Mouse (Mus musculus): ENCODE data around the gene Meioc. TPM values are rescaled to one million over a fixed set of nuclear protein-coding genes. Genes with fewer than 3 reads are reported as not detected.

Gene Meioc
- polyA plus RNA-seq, 1 experiment from 2014 or later = 1.2 TPM

DNA sequence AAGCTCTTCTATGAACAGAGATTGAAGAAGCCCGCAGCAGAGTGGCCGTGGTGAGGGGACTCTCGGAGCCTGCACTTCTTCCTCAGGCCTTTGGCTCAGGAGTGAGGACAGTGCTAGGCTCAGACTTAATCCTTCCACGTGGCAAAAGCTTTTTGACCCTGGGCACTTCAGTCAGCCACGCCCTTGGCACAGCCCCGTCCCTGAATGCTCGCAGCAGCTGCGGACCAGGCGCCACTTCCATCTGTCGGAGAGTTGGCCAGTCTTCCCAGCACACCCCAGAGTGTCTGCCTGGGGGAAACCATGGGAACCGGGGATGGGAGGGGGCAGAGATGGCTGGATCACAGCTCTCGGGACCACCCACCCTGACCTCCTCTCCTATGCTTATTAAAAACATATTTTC lies 26.6 kb upstream of the Meioc start:
- Histone ChIP-seq H3K9me3 (no peaks in the 10 kb centered on the region), H3K27me3 (replicated peaks) (no peaks in the 10 kb centered on the region), H3K4me3 (no peak overlapping the region), H3K4me2 (no peak overlapping the region), H3K27ac (replicated peaks) (no peak overlapping the region), H3K4me1 (peaks cover 55% of the 10 kb centered on the region), H3K36me3 (no peaks in the 10 kb centered on the region), H3K9ac (no peak overlapping the region)
- WGBS = 42% methylated on average over 12 of the region's 12 CpGs
- no peak for ATAC-seq (ENCODE audit: extremely low read depth, insufficient number of reproducible peaks, low FRiP score, low TSS enrichment)

DNA sequence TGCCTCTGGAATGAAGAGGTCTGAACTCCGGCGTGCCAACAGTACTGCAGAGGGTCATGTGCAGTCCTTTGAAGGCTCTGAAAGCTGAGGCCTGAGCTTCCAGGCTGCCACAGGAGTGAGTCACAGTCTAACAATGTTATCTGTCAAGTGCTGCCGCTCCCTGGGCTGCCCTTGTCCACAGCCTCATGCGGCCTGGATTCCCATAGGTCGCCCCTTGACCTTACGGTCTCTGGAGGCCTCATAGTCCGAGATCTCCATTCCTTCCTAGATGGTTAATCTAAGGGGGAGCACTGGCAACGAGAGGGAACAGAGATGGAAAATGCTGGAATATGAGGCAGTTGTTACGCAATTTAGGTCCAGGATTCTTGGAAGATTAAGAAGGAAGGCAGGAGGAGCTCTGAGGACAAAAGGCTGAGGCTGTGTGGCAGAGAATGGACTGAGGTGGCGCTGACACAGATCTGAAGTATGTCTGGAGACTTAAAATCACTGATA lies 19.6 kb upstream of the Meioc start:
- H3K9ac ChIP-seq = 0 out of 2 replicates have a peak overlapping the region, but pooled peaks have one; percentile 16
- no peaks in the 10 kb centered on the region for H3K27me3 ChIP-seq (replicated peaks)
- H3K4me2 ChIP-seq = peak overlapping the region; percentile 36
- peaks cover 74% of the 10 kb centered on the region for H3K4me1 ChIP-seq
- H3K4me3 ChIP-seq = no peak overlapping the region
- peak; percentile 72 for ATAC-seq (ENCODE audit: extremely low read depth, insufficient number of reproducible peaks, low FRiP score, low TSS enrichment)
- H3K27ac ChIP-seq (replicated peaks) = peak overlapping the region; percentile 94
- no peaks in the 10 kb centered on the region for H3K9me3 ChIP-seq
- WGBS = 12% methylated on average over 10 of the region's 10 CpGs
- no peaks in the 10 kb centered on the region for H3K36me3 ChIP-seq

DNA sequence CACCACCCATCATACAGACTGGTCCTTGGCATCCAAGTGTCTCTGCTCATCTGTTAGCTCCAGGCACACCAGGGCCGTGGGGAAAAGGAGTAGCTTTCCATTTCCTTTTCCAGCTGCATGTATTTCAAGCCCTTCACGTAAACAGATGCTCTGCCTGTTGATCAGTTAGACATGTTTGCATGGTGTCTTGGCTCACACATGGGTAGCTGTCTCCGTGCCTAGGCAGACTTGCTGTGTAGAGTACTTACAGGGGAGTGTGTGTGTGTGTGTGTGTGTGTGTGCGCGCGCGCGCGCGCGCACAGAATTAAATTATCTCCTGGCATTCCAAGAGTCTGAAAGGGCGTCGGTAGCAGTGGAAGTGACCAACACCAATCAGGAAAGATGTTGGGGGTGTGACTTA lies 17.3 kb upstream of the Meioc start:
- Histone ChIP-seq H3K4me3 (no peak overlapping the region), H3K9me3 (no peaks in the 10 kb centered on the region), H3K27ac (replicated peaks) (peak overlapping the region; percentile 94), H3K9ac (peak overlapping the region; percentile 47; the same call in 1 of the 2 replicates), H3K27me3 (replicated peaks) (no peaks in the 10 kb centered on the region), H3K36me3 (no peaks in the 10 kb centered on the region), H3K4me1 (peaks cover 52% of the 10 kb centered on the region), H3K4me2 (peak overlapping the region; percentile 30; the same call in 1 of the 2 replicates)
- ATAC-seq (ENCODE audit: extremely low read depth, insufficient number of reproducible peaks, low FRiP score, low TSS enrichment) = no peak
- 65% methylated on average over 13 of the region's 13 CpGs for WGBS

DNA sequence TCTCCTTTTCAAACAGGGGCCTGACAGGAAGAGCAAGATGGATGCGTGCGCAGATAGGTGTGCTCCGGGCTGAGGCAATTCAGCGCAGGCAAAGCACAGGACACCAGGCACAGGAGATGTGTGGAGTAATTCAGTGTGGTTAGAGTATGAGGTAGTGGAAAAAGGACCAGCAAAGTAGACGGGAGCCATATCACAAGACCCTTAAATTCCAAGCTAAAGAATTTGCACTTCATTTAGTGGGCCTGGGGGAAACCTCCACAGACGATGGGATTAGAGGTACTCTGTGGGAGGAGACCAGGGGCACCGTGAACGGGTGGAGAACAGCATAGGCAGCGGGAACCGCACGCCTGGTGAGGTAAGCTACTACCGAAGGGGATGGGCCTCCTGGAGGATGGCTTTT lies 15.6 kb upstream of the Meioc start:
- 0 out of 2 replicates have a peak overlapping the region, but pooled peaks have one; percentile 28 for H3K9ac ChIP-seq
- H3K9me3 ChIP-seq = no peaks in the 10 kb centered on the region
- peaks cover 48% of the 10 kb centered on the region for H3K4me1 ChIP-seq
- no peak for ATAC-seq (ENCODE audit: extremely low read depth, insufficient number of reproducible peaks, low FRiP score, low TSS enrichment)
- 54% methylated on average over 12 of the region's 12 CpGs for WGBS
- no peaks in the 10 kb centered on the region for H3K36me3 ChIP-seq
- H3K4me3 ChIP-seq = no peak overlapping the region
- no peaks in the 10 kb centered on the region for H3K27me3 ChIP-seq (replicated peaks)
- peak overlapping the region; percentile 20; the same call in 1 of the 2 replicates for H3K27ac ChIP-seq (replicated peaks)
- H3K4me2 ChIP-seq = no peak overlapping the region

DNA sequence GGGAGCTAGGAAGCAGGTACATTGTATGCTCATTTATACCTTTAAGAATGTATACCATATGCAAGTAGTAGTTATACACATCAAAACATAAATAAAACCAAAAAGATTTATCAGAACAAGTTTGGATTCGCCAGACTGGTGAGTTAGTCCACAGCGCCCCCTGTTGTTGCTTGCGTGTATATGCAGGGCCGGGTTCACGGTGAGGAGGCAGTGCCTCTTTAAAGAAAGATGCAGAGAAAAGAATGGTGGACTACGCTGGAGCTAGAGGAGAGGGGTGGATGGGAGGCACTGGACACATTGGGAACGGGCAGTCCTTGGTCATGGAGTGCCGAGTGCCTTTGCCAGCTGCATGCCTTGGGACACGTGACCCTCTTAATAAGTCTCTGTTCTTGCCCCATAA lies 12.1 kb upstream of the Meioc start:
- Histone ChIP-seq H3K4me3 (no peak overlapping the region), H3K27me3 (replicated peaks) (no peaks in the 10 kb centered on the region), H3K4me1 (peaks cover 13% of the 10 kb centered on the region), H3K4me2 (0 out of 2 replicates have a peak overlapping the region, but pooled peaks have one; percentile 19), H3K9me3 (no peaks in the 10 kb centered on the region), H3K9ac (no peak overlapping the region), H3K36me3 (no peaks in the 10 kb centered on the region), H3K27ac (replicated peaks) (no peak overlapping the region)
- ATAC-seq (ENCODE audit: extremely low read depth, insufficient number of reproducible peaks, low FRiP score, low TSS enrichment) = no peak
- 2% methylated on average over 9 of the region's 9 CpGs for WGBS

DNA sequence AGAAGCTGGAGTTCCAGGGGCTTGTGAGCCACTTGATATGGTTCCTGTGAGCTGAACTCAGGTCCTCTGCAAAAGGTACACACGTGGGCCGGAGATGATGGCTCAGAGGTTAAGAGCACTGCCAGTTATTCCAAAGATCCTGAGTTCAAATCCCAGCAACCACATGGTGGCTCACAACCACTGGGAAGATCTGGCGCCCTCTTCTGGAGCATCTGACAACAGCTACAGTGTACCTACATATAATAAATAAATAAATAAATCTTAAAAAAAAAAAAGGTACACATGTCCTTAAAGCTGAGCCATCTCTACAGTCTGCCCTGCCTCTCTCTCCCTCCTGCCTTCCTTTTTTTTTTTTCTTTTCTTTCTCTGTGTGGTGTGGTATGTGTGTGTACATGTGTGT lies 10.7 kb upstream of the Meioc start:
- Histone ChIP-seq H3K9me3 (no peaks in the 10 kb centered on the region), H3K4me2 (no peak overlapping the region), H3K27ac (replicated peaks) (no peak overlapping the region), H3K36me3 (no peaks in the 10 kb centered on the region), H3K9ac (no peak overlapping the region), H3K4me1 (peaks cover 3% of the 10 kb centered on the region; the same call in 1 of the 2 replicates), H3K27me3 (replicated peaks) (no peaks in the 10 kb centered on the region), H3K4me3 (no peak overlapping the region)
- 55% methylated on average over 3 of the region's 3 CpGs for WGBS
- ATAC-seq (ENCODE audit: extremely low read depth, insufficient number of reproducible peaks, low FRiP score, low TSS enrichment) = no peak

DNA sequence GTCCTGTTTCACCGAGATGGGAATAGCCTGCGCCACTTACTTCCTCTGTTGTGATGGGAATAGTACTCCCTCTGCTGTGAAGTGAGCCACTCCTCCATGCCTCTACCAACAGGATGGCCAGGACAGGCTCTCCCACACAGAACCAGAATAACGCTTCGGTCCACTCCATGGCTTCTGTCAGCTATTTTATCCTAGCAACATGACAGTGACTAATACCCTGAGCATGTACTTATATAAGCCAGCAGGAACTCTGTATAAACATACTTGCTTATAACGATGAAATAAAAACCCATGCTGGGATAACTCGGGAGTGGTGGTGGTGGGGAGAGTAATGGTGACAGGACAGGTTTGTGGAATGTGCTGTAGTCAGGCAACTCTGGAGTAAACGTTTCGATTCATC lies 7.6 kb upstream of the Meioc start:
- H3K4me2 ChIP-seq = no peak overlapping the region
- no peak overlapping the region for H3K4me3 ChIP-seq
- ATAC-seq (ENCODE audit: extremely low read depth, insufficient number of reproducible peaks, low FRiP score, low TSS enrichment) = no peak
- no peak overlapping the region for H3K9ac ChIP-seq
- 52% methylated on average over 8 of the region's 8 CpGs for WGBS
- no peaks in the 10 kb centered on the region for H3K36me3 ChIP-seq
- no peak overlapping the region for H3K27ac ChIP-seq (replicated peaks)
- H3K9me3 ChIP-seq = no peaks in the 10 kb centered on the region
- no peaks in the 10 kb centered on the region for H3K27me3 ChIP-seq (replicated peaks)
- no peaks in the 10 kb centered on the region for H3K4me1 ChIP-seq

DNA sequence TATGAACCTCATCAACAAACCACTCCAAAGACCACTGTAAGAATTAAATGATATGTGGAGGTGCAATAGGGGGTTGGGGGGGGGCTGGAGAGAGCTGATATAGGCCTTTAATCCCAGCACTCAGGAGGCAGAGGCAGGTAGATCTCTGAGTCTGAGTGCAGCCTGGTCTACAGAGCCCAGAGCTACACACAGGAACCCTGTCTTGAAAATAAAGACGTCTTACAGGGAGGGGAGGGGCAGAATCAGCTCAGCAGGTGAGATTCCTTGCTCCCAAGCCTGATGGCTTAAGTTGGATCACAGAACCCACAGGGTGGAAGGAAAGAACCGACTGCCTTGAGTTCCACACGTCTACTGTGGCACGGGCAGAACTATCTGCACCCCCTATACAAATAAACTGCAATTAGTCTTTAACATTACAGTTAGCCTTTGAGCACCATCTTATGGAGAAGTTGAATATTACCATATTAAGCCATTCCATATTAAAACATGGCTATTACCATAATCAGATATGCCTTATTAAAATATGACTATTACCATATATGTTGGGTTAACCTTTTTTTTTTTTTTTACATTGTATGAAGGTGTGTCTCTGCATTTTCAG lies 7.1 kb upstream of the Meioc start:
- Histone ChIP-seq H3K4me2 (no peak overlapping the region), H3K9ac (no peak overlapping the region), H3K36me3 (no peaks in the 10 kb centered on the region), H3K4me3 (no peak overlapping the region), H3K27ac (replicated peaks) (no peak overlapping the region), H3K27me3 (replicated peaks) (no peaks in the 10 kb centered on the region), H3K4me1 (no peaks in the 10 kb centered on the region), H3K9me3 (no peaks in the 10 kb centered on the region)
- WGBS = 25% methylated on average over 4 of the region's 4 CpGs
- no peak for ATAC-seq (ENCODE audit: extremely low read depth, insufficient number of reproducible peaks, low FRiP score, low TSS enrichment)

DNA sequence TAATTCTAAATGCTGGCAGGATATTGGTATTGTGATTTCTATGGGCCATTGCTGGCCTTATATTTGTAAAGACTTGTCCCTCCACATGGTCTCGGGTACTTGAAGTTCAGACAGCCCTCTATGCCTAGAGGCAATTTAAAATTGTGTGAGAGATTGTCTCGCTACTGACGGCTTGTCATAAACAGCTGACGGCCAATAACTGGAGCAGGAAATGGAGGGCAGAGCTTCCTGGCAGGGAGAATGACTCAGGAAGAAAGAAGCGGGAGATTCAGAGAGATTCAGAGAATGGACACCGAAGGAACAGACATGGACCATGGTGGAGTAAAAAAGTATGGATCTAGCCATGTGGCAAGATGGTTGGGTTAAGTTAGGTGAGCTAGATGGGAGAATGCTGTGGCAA lies 6.6 kb upstream of the Meioc start:
- H3K36me3 ChIP-seq = no peaks in the 10 kb centered on the region
- H3K4me3 ChIP-seq = no peak overlapping the region
- no peaks in the 10 kb centered on the region for H3K4me1 ChIP-seq
- H3K27ac ChIP-seq (replicated peaks) = no peak overlapping the region
- no peak overlapping the region for H3K9ac ChIP-seq
- no peaks in the 10 kb centered on the region for H3K27me3 ChIP-seq (replicated peaks)
- H3K9me3 ChIP-seq = no peaks in the 10 kb centered on the region
- H3K4me2 ChIP-seq = no peak overlapping the region
- 64% methylated on average over 6 of the region's 6 CpGs for WGBS
- ATAC-seq (ENCODE audit: extremely low read depth, insufficient number of reproducible peaks, low FRiP score, low TSS enrichment) = no peak

DNA sequence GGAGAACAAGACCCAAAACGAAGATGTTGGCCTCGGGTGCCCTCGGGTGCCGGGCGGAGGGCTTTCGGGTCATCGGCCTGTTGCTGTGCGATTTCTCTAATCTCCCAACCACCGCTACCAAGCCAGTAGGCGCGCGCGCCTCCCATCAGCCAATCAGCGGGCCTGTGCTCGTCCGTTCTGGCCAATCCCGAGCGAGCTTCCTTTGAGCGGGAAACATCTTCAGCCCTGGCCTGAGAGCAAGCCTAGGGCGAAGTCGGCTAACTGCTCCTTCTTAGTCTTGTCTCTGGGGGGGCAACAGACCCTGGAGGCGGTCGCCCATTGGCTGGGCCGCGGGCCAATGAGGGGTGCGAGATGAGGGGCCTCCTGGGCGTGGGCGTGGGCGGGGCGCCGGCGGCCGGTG lies 1.6 kb downstream of the Meioc start:
- Histone ChIP-seq H3K27ac (replicated peaks) (no peak overlapping the region), H3K4me3 (peak overlapping the region; percentile 40), H3K36me3 (no peaks in the 10 kb centered on the region), H3K27me3 (replicated peaks) (peaks cover 41% of the 10 kb centered on the region), H3K4me1 (peaks cover 8% of the 10 kb centered on the region; the same call in 1 of the 2 replicates), H3K4me2 (peak overlapping the region; percentile 58), H3K9me3 (peaks cover 13% of the 10 kb centered on the region), H3K9ac (no peak overlapping the region)
- ATAC-seq (ENCODE audit: extremely low read depth, insufficient number of reproducible peaks, low FRiP score, low TSS enrichment) = no peak
- 42% methylated on average over 33 of the region's 33 CpGs for WGBS

DNA sequence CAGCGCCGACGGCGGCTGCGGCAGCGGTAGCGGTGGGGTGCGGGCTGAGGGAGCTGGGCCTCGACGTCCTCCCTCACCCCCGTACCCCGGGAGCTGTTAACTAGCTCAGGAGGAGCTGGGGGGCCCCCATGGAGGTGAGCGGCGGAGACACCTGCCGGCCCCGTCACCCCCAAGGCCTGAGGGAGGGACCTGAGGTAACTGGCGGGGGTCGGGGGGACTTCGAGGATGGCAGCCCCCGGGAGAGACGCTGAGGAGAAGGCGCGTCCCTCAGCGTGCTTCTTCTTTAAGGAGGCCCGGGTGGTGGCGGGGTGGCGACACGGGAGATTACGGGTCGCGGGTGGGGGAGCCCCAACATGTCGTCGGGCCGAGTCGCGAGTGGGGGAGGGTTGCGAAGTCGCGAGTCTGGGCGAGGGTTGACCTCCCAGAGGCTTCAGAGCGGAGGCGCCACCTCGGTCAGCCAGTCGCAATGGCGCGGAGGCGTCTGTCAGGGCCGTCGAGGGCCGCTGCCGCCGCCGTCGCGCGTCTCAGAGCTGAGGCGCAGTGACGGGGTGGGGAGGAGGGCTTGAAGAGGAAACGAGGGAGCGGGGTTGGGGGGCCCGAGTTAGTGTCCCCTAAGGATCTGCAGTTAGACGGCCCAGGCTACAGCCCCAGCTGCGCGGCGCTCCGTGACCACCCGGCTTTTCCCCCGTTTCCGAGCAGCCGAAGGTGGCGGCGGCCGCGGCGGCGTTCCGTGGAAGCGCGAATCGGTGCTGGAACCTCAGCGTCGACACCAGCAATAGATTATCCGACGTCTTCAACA lies 2.3 kb downstream of the Meioc start:
- Histone ChIP-seq H3K4me1 (peaks cover 8% of the 10 kb centered on the region; the same call in 1 of the 2 replicates), H3K4me3 (peak overlapping the region; percentile 40), H3K27me3 (replicated peaks) (peaks cover 41% of the 10 kb centered on the region), H3K9me3 (peaks cover 13% of the 10 kb centered on the region), H3K36me3 (no peaks in the 10 kb centered on the region), H3K4me2 (peak overlapping the region; percentile 58), H3K9ac (no peak overlapping the region), H3K27ac (replicated peaks) (no peak overlapping the region)
- WGBS = 32% methylated on average over 83 of the region's 84 CpGs
- ATAC-seq (ENCODE audit: extremely low read depth, insufficient number of reproducible peaks, low FRiP score, low TSS enrichment) = no peak
